Mouse (Mus musculus) heart, postnatal 0 days (tissue): ENCODE data around the gene Ccdc141.

Experiments used
- CTCF ChIP-seq: IDR thresholded peaks from 2 replicates; pipeline ENCODE4 v1.5.1; 2016; ENCODE audit warnings: antibody characterized with exemption, control low read depth, low read depth
- EP300 ChIP-seq: IDR thresholded peaks from 2 replicates; pipeline ENCODE4 v1.6.1; 2016; ENCODE audit warnings: antibody characterized with exemption, low read depth

DNA sequence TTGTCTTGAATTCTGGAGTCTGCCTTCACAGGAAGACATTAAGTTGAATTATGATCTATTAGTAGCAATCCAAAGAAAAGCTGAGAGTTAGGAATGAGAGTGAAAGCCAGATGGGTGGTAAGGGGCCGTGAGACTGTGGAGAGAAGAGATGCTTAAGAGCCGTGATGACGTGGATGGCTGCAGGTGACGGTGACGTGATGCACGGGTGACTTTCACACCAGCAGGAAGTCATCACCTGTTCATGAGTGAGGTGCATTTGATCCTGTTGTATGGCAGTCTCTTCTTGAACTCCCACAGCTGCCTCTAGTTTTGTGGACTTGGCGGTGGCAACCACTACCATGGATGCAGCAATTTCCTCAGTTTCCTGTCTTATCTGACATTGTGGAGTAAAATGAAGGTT is 204.9 kb downstream of the Ccdc141 start:
- no peak for TF ChIP-seq CTCF
- no peak for TF ChIP-seq EP300
